Mouse (Mus musculus) brain, embryonic 18.5 days (tissue): ENCODE measurements around the gene Fuom.

ENCODE experiments used
- DNase-seq: peaks from one replicate; pipeline ENCODE4 v3.0.0-alpha.2; 2012; ENCODE audit warnings: low read depth, low spot score

Gene Fuom

GRCm38 (mm10) chr7:140101498-140101897 is 743 bp downstream of the Fuom start:
- DNase-seq, result no peak

- DNase-seq, result no peak
These were observed 3.8 kb downstream of the Fuom start for GRCm38 (mm10) chr7:140098466-140098865.

- DNase-seq, result no peak
These were observed 6.2 kb downstream of the Fuom start for GRCm38 (mm10) chr7:140096055-140096454.

GRCm38 (mm10) chr7:140095556-140095955 is 6.7 kb downstream of the Fuom start:
- DNase-seq, result no peak

- no peak for DNase-seq
These were observed 7.3 kb downstream of the Fuom start for GRCm38 (mm10) chr7:140094954-140095353.

GRCm38 (mm10) chr7:140092924-140093528 is 9.2 kb downstream of the Fuom start, which contains the start of gene Prap1:
Gene Prap1, plus strand, starts transcription at chr7:140093395.
- no peak for DNase-seq

GRCm38 (mm10) chr7:140090601-140091000 is 11.6 kb downstream of the Fuom start:
- no peak for DNase-seq

- peak; percentile 85 for DNase-seq
These were observed 20.0 kb downstream of the Fuom start, which contains the start of gene Caly for GRCm38 (mm10) chr7:140082242-140082678. Gene Caly, minus strand, starts transcription at chr7:140082548.

- DNase-seq, result no peak
These were observed 20.6 kb downstream of the Fuom start for GRCm38 (mm10) chr7:140081408-140082241.

- DNase-seq, result peak; percentile 88
These were observed 21.6 kb downstream of the Fuom start for GRCm38 (mm10) chr7:140080503-140081156.

GRCm38 (mm10) chr7:140078711-140079110 is 23.5 kb downstream of the Fuom start:
- no peak for DNase-seq

- DNase-seq, result no peak
These were observed 24.5 kb downstream of the Fuom start for GRCm38 (mm10) chr7:140077698-140078097.

- no peak for DNase-seq
These were observed 32.1 kb downstream of the Fuom start for GRCm38 (mm10) chr7:140070042-140070711.

- no peak for DNase-seq
These were observed 34.8 kb downstream of the Fuom start for GRCm38 (mm10) chr7:140067397-140067796.

GRCm38 (mm10) chr7:140063092-140063491 is 39.1 kb downstream of the Fuom start:
- no peak for DNase-seq

- no peak for DNase-seq
These were observed 39.9 kb downstream of the Fuom start for GRCm38 (mm10) chr7:140062307-140062706.

- no peak for DNase-seq
These were observed 40.5 kb downstream of the Fuom start for GRCm38 (mm10) chr7:140061832-140062130.

GRCm38 (mm10) chr7:140060936-140061831 is 41.1 kb downstream of the Fuom start:
- no peak for DNase-seq

- no peak for DNase-seq
These were observed 42.6 kb downstream of the Fuom start for GRCm38 (mm10) chr7:140059601-140060000.

- no peak for DNase-seq
These were observed 43.7 kb downstream of the Fuom start for GRCm38 (mm10) chr7:140058528-140058927.
